Mouse (Mus musculus) erythroblast, embryonic 14.5 days (primary cell): Measurements from ENCODE around the gene Osbpl6.

Experiments
- GATA1 ChIP-seq: IDR thresholded peaks from 2 replicates; pipeline ENCODE4 v1.6.1; 2012; ENCODE audit warnings: low read length, inconsistent platforms, mixed read lengths
- TAL1 ChIP-seq: IDR thresholded peaks from 3 replicates; pipeline ENCODE4 v1.6.1; 2012; ENCODE audit warnings: low read length, inconsistent platforms, mixed read lengths

- no peak for TF ChIP-seq GATA1
- TF ChIP-seq TAL1: no peak
Observed at GRCm38 (mm10) chr2:76490198-76490597, 83.9 kb downstream of the Osbpl6 start.
